Mouse (Mus musculus) C2C12 (cell line): ENCODE measurements around the gene Tnfrsf13c.

Experiments
- CEBPB ChIP-seq: IDR thresholded peaks from one replicate; pipeline ENCODE4 v1.6.1; 2011; ENCODE audit warnings: low read depth, mild to moderate bottlenecking, control low read depth, moderate library complexity
- CTCF ChIP-seq: IDR thresholded peaks from one replicate; pipeline ENCODE4 v1.5.1; 2011; ENCODE audit not compliant: control insufficient read depth, insufficient read depth, insufficient read length
- USF1 ChIP-seq: IDR thresholded peaks from one replicate; pipeline ENCODE4 v1.6.1; 2011; ENCODE audit warnings: low read depth, mild to moderate bottlenecking, control low read depth, moderate library complexity

- no peak for TF ChIP-seq CTCF
- no peak for TF ChIP-seq CEBPB
- no peak for TF ChIP-seq USF1
Observed at GRCm38 (mm10) chr15:82232651-82233050, 8.5 kb upstream of the Tnfrsf13c start.
